ENCODE assay signal across 8 mouse cellular contexts in the genomic region with DNA sequence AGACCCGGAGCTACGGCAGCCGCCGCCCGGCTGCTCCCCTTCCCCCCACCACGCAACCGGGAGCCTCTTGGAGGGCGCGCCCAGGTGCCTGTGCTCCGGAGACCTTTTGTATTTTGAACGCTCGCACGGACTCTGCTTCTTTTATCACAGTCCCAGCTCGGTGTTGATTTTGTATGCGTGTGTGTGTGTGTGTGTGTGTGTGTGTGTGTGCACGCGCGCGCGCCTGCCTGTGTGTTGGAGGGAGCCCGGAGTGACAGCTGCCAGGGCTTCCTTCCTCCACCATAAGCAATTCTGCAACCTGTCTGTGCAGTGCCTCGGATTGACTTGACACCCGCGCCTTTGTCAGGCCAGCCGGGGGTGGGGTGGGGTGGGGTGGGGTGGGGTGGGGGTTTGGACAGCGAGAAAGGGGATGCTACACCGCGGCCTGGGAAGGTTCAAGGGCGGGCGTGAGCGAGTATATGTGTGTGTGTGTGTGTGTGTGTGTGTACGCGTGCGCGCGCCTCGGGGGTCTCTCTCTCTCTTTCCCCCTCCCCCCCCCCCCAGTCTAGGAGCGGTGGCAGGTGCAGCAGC. TPM values are rescaled to one million over a fixed set of nuclear protein-coding genes. Genes with fewer than 3 reads are reported as not detected.
A peak's percentile ranks its signal among the peaks of the same experiment; 100 is the strongest.
DNase-seq lines count a peak whose midpoint lies in the region; ATAC-seq and TF ChIP-seq lines count a peak whose summit lies in the region.

No protein-coding gene starts in this region.

- TF ChIP-seq CTCF in heart, adult 2 months (IDR thresholded peaks at IDR 0.05): no peak

- H3K4me2 ChIP-seq in hindbrain, embryonic 14.5 days (replicated peaks): peak overlapping the region; percentile 83
- H3K4me2 ChIP-seq in limb, embryonic 14.5 days (replicated peaks; ENCODE audit: low read depth, low read length, severe bottlenecking): peak overlapping the region; percentile 67
- peak overlapping the region; percentile 64 for H3K4me2 ChIP-seq in midbrain, embryonic 14.5 days (ENCODE audit: low read length)

- DNase-seq in heart, adult 2 months: peak in 1 of 2 experiments; percentile 34
- DNase-seq in heart, adult 8-10 months (ENCODE audit: low spot score): no peak
- peak; percentile 37 for DNase-seq in adipocyte (ENCODE audit: low spot score)
- DNase-seq in hindbrain, embryonic 14.5 days (ENCODE audit: low spot score): peak; percentile 55
- DNase-seq in limb, embryonic 14.5 days (ENCODE audit: low spot score): peak; percentile 10
- peak; percentile 71 for DNase-seq in midbrain, embryonic 14.5 days
- peak; percentile 66 for DNase-seq in thymus, postnatal 25 days

- peak overlapping the region; percentile 65 for H3K27ac ChIP-seq in heart, adult 2 months
- H3K27ac ChIP-seq in hindbrain, embryonic 14.5 days: peak overlapping the region; percentile 95
- peak overlapping the region; percentile 58 for H3K27ac ChIP-seq in limb, embryonic 14.5 days (replicated peaks; ENCODE audit: low read depth, low read length)
- peak overlapping the region; percentile 95 for H3K27ac ChIP-seq in midbrain, embryonic 14.5 days (replicated peaks; ENCODE audit: low read depth, low read length)

- peak overlapping the region; percentile 94 for H3K9ac ChIP-seq in heart, adult 2 months (ENCODE audit: low read depth, low read length)
- peak overlapping the region; percentile 94 for H3K9ac ChIP-seq in hindbrain, embryonic 14.5 days
- peak overlapping the region; percentile 82 for H3K9ac ChIP-seq in limb, embryonic 14.5 days (ENCODE audit: low read depth, low read length, severe bottlenecking)
- H3K9ac ChIP-seq in midbrain, embryonic 14.5 days (replicated peaks; ENCODE audit: low read length): peak overlapping the region; percentile 93

- H3K36me3 ChIP-seq in heart, adult 2 months (ENCODE audit: control insufficient read depth, insufficient read depth, low read length): peaks cover 4% of the 10 kb centered on the region; the same call in 1 of the 2 replicates
- H3K36me3 ChIP-seq in hindbrain, embryonic 14.5 days (replicated peaks; ENCODE audit: control insufficient read depth, insufficient read depth): no peaks in the 10 kb centered on the region
- no peaks in the 10 kb centered on the region for H3K36me3 ChIP-seq in limb, embryonic 14.5 days (ENCODE audit: control insufficient read depth, insufficient read depth, low read length)
- no peaks in the 10 kb centered on the region for H3K36me3 ChIP-seq in midbrain, embryonic 14.5 days (ENCODE audit: control insufficient read depth, insufficient read depth, low read length)

- H3K9me3 ChIP-seq in hindbrain, embryonic 14.5 days (ENCODE audit: control insufficient read depth, low read length): no peaks in the 10 kb centered on the region
- H3K9me3 ChIP-seq in limb, embryonic 14.5 days (ENCODE audit: control insufficient read depth, low read length): no peaks in the 10 kb centered on the region
- no peaks in the 10 kb centered on the region for H3K9me3 ChIP-seq in midbrain, embryonic 14.5 days (ENCODE audit: control insufficient read depth, low read length)

- intact Hi-C loops in heart, adult 2 months (cut with DNase I): no loop called here

- peaks cover 6% of the 10 kb centered on the region for H3K79me2 ChIP-seq in heart, adult 2 months (replicated peaks; ENCODE audit: control insufficient read depth, insufficient read depth, low read length)

- no peaks in the 10 kb centered on the region for H3K27me3 ChIP-seq in heart, adult 2 months (ENCODE audit: control insufficient read depth, insufficient read depth, low read length)
- H3K27me3 ChIP-seq in hindbrain, embryonic 14.5 days (ENCODE audit: control insufficient read depth, insufficient read depth, low read length): no peaks in the 10 kb centered on the region
- no peaks in the 10 kb centered on the region for H3K27me3 ChIP-seq in limb, embryonic 14.5 days (ENCODE audit: control insufficient read depth, insufficient read depth, low read length)
- no peaks in the 10 kb centered on the region for H3K27me3 ChIP-seq in midbrain, embryonic 14.5 days (ENCODE audit: control insufficient read depth, insufficient read depth, low read length)

- peak overlapping the region; percentile 81 for H3K4me3 ChIP-seq in heart, adult 2 months
- H3K4me3 ChIP-seq in hindbrain, embryonic 14.5 days (replicated peaks; ENCODE audit: low read length): peak overlapping the region; percentile 98
- H3K4me3 ChIP-seq in limb, embryonic 14.5 days (replicated peaks; ENCODE audit: low read length): peak overlapping the region; percentile 96
- H3K4me3 ChIP-seq in midbrain, embryonic 14.5 days (replicated peaks; ENCODE audit: low read depth, low read length): peak overlapping the region; percentile 90

- peaks cover 4% of the 10 kb centered on the region for H3K4me1 ChIP-seq in heart, adult 2 months (ENCODE audit: control insufficient read depth, insufficient read depth, low read length)
- H3K4me1 ChIP-seq in hindbrain, embryonic 14.5 days (replicated peaks; ENCODE audit: control insufficient read depth, insufficient read depth, low read length): peaks cover 15% of the 10 kb centered on the region
- H3K4me1 ChIP-seq in limb, embryonic 14.5 days (ENCODE audit: control insufficient read depth, insufficient read depth, low read length): peaks cover 7% of the 10 kb centered on the region
- H3K4me1 ChIP-seq in midbrain, embryonic 14.5 days (ENCODE audit: control insufficient read depth, insufficient read depth, low read length): peaks cover 10% of the 10 kb centered on the region

- no peak for TF ChIP-seq EP300 in heart, adult 2 months (IDR thresholded peaks at IDR 0.05; ENCODE audit: insufficient read depth, low read depth, low read length)

- under 1% methylated on average over 28 of the region's 38 CpGs for WGBS in heart, adult 2 months
- under 1% methylated on average over 37 of the region's 38 CpGs for WGBS in hindbrain, embryonic 14.5 days
- 0% methylated on average over 28 of the region's 38 CpGs for WGBS in limb, embryonic 14.5 days
- WGBS in midbrain, embryonic 14.5 days: under 1% methylated on average over 33 of the region's 38 CpGs

- TF ChIP-seq POLR2A in heart, adult 2 months (IDR thresholded peaks at IDR 0.05; ENCODE audit: insufficient read depth, low read depth, low read length): no peak
- no peak for TF ChIP-seq POLR2A in limb, embryonic 14.5 days (IDR thresholded peaks at IDR 0.05; ENCODE audit: borderline replicate concordance, extremely low read depth, insufficient read depth, insufficient read length)

- 0 out of 2 replicates have a peak, but pooled peaks have one; percentile 5 for ATAC-seq in erythroblast, adult 5-6 weeks (replicated peaks; ENCODE audit: low FRiP score, poor library complexity, severe bottlenecking)
- ATAC-seq in hindbrain, embryonic 14.5 days (ENCODE audit: low FRiP score): peak; percentile 60
- peak; percentile 19; the same call in 1 of the 2 replicates for ATAC-seq in limb, embryonic 14.5 days (ENCODE audit: low FRiP score, low read depth)
- ATAC-seq in midbrain, embryonic 14.5 days (ENCODE audit: low FRiP score, low TSS enrichment): peak; percentile 77

RNA-seq across cellular contexts. Expression of gene Hectd4, which starts 0.8 kb away (rescaled TPM):
- total RNA-seq in heart, adult 2 months (2021): 10 to 100 TPM; 22.6 to 23.1 TPM
- polyA plus RNA-seq in heart, adult 2 months (2012; rRNA removed): 9.8 and 13.8 TPM in 2 replicates
- 10 to 100 TPM; 22.8 to 26.9 (median 24.1) TPM for total RNA-seq in heart, adult 8-10 months (2022)
- total RNA-seq in erythroblast, adult 5-6 weeks (2015; ENCODE audit: low replicate concordance): 338 and 374 TPM in 2 replicates
- total RNA-seq in erythroblast, adult 5-6 weeks (2017; ENCODE audit: low replicate concordance): 587 and 871 TPM in 2 replicates
- polyA plus RNA-seq in hindbrain, embryonic 14.5 days (2014; fragmentation: Nextera tagmentation; extraction: Ambion mirVana): 34.1 and 37.2 TPM in 2 replicates
- polyA plus RNA-seq in limb, embryonic 14.5 days (2012; rRNA removed): 15.2 and 21.5 TPM in 2 replicates
- polyA plus RNA-seq in limb, embryonic 14.5 days (2014; fragmentation: Nextera tagmentation; extraction: Ambion mirVana): 7.0 and 8.9 TPM in 2 replicates
- polyA plus RNA-seq in midbrain, embryonic 14.5 days (2014; fragmentation: Nextera tagmentation; extraction: Ambion mirVana): 32.1 and 35.4 TPM in 2 replicates

RNA-seq across cellular contexts. Expression of gene Rpl6, which starts 16.5 kb away (rescaled TPM):
- 100 to 1,000 TPM; 482 to 571 TPM for total RNA-seq in heart, adult 2 months (2021)
- polyA plus RNA-seq in heart, adult 2 months (2012; rRNA removed): 168 and 230 TPM in 2 replicates
- 100 to 1,000 TPM; 525 to 697 (median 601) TPM for total RNA-seq in heart, adult 8-10 months (2022)
- total RNA-seq in erythroblast, adult 5-6 weeks (2015; ENCODE audit: low replicate concordance): 559 and 902 TPM in 2 replicates
- 408 and 598 TPM in 2 replicates for total RNA-seq in erythroblast, adult 5-6 weeks (2017; ENCODE audit: low replicate concordance)
- polyA plus RNA-seq in hindbrain, embryonic 14.5 days (2014; fragmentation: Nextera tagmentation; extraction: Ambion mirVana): 377 and 422 TPM in 2 replicates
- 786 and 1,086 TPM in 2 replicates for polyA plus RNA-seq in limb, embryonic 14.5 days (2012; rRNA removed)
- polyA plus RNA-seq in limb, embryonic 14.5 days (2014; fragmentation: Nextera tagmentation; extraction: Ambion mirVana): 696 and 712 TPM in 2 replicates
- polyA plus RNA-seq in midbrain, embryonic 14.5 days (2014; fragmentation: Nextera tagmentation; extraction: Ambion mirVana): 432 and 438 TPM in 2 replicates

RNA-seq across cellular contexts. Expression of gene Ptpn11, which starts 29.6 kb away (rescaled TPM):
- total RNA-seq in heart, adult 2 months (2021): 100 to 1,000 TPM; 159 to 205 TPM
- 50.7 and 91.1 TPM in 2 replicates for polyA plus RNA-seq in heart, adult 2 months (2012; rRNA removed)
- 100 to 1,000 TPM; 163 to 187 (median 182) TPM for total RNA-seq in heart, adult 8-10 months (2022)
- 8.3 and 8.6 TPM in 2 replicates for total RNA-seq in erythroblast, adult 5-6 weeks (2015; ENCODE audit: low replicate concordance)
- total RNA-seq in erythroblast, adult 5-6 weeks (2017; ENCODE audit: low replicate concordance): 23.6 and 26.5 TPM in 2 replicates
- polyA plus RNA-seq in hindbrain, embryonic 14.5 days (2014; fragmentation: Nextera tagmentation; extraction: Ambion mirVana): 26.2 and 26.4 TPM in 2 replicates
- 44.1 and 44.6 TPM in 2 replicates for polyA plus RNA-seq in limb, embryonic 14.5 days (2012; rRNA removed)
- polyA plus RNA-seq in limb, embryonic 14.5 days (2014; fragmentation: Nextera tagmentation; extraction: Ambion mirVana): 27.1 and 29.6 TPM in 2 replicates
- polyA plus RNA-seq in midbrain, embryonic 14.5 days (2014; fragmentation: Nextera tagmentation; extraction: Ambion mirVana): 29.7 and 32.7 TPM in 2 replicates

Comparison
In these comparisons a context has a peak if more than half of its experiments do, and no peak if none do; other contexts are left out.
1. ATAC-seq: peak in every context shown above with its lines; median percentile 77 in midbrain, embryonic 14.5 days; 60 in hindbrain, embryonic 14.5 days; 19 in limb, embryonic 14.5 days; 5 in erythroblast, adult 5-6 weeks.